Mouse (Mus musculus): ENCODE results near the gene Prmt8.

GRCm38 (mm10) chr6:127770806-127771205, 1.5 kb upstream of the Prmt8 start:
- TF ChIP-seq CTCF (IDR thresholded peaks at IDR 0.05; ENCODE audit: insufficient read depth, low read depth, low read length) = no peak
- TF ChIP-seq POLR2A (IDR thresholded peaks at IDR 0.05; ENCODE audit: insufficient read depth, low read depth, low read length) = no peak

Data from olfactory bulb, adult 2 months (tissue).